Mouse (Mus musculus): ENCODE data around the gene Syngap1. TPM values are rescaled to one million over a fixed set of nuclear protein-coding genes. Genes with fewer than 3 reads are reported as not detected.
"Not testable (repeated sequence)": the region's sequence is repeated elsewhere in the genome, so short reads cannot be mapped to it uniquely, and the experiment has no call there.

Syngap1 gene
- polyA plus RNA-seq (2011; ENCODE audit: insufficient read depth, insufficient read length, low replicate concordance, missing spikeins) = 9.5 and 24.1 TPM in 2 replicates

DNA sequence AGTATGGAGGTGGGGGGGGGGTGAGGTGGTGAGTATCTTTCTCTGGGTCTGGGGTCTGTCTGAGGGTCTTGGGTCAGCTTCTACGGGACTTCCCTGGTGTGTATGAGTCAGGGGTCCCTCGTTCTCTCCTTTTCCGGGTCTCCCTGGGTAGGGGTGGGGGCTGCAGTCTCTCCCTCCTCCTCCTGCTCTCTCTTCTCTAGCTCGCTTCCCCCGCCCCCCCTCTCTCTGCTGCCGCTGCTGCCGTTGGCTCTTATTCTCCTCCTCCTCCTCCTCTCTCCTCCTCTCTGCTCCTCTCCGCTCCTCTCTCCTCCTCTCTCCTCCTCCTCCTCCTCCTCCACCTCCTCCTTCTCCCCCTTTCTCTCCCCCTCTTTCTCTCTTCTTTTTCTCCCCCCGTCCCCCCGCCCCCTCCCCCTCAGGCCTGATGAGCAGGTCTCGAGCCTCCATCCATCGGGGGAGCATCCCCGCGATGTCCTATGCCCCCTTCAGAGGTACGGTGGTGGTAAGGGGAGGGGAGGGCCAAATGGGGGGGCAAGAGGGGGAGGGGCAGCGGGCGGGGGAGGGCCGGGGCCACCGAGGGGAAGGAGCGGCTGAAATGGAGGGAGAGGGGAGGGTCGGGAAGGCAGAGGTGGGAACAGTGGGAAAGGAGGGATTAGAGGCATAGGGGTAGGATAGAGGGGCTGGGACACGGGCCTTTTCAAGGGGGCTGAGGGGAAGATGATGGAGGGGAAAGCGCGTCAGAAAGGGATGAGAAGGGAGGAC, at the start of gene Syngap1:
Gene Syngap1, plus strand, starts transcription at position 223 of the 759 bp plus-strand sequence.
- TF ChIP-seq CTCF (IDR thresholded peaks at IDR 0.05; ENCODE audit: control insufficient read depth, insufficient read depth, low read length) (no peak), POLR2A (IDR thresholded peaks at IDR 0.05; ENCODE audit: borderline replicate concordance, control insufficient read depth, low read depth, low read length) (no peak)
- 12% methylated on average over 22 of the region's 24 CpGs for WGBS
- peak within 1 kb of the TSS; percentile 81 for H3K27ac ChIP-seq (ENCODE audit: control insufficient read depth, insufficient read depth, low read depth, low read length, poor library complexity)
- H3K4me3 ChIP-seq (replicated peaks; ENCODE audit: control insufficient read depth, low read depth, low read length) = peak within 1 kb of the TSS; percentile 70
- peaks cover 1% of the 10 kb centered on the region; the same call in 1 of the 2 replicates for H3K4me1 ChIP-seq (ENCODE audit: control insufficient read depth, insufficient read depth, low read length)

DNA sequence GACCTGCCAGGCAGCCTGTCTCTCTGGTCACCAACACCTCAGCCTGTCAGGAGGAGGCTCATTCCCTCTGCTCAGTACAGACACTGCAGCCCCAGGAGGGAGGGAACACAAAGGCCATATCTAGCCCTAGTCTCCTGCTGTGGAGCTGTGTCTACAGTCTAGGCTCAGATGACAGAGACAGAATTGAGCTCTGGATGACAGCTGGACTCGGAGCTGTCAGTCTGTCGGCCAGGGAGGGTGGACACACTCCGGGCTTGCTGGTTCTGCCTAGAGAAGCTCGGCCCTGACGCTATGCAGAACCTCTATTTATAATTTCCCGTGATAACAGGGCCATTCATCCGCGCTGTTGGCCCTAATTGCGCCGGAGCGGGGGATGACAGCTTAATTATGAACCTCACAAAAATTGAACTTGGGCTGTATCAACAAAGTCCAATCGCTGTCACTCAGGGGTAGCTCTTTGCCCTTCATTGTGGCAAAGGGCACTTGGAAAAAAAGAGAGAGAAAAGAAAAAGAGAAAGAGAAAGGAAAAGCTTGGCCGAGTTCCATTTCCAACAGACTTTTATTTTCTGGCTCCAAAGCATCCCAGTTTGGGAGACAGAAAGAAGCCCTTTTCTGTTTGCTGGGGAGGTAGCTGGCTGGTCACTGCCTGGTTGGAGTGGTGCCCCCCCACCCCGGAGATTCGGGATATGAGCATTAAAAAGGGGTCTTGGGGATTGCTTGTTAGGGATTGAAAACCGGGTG, 48.2 kb upstream of the Syngap1 start:
- 77% methylated on average over 16 of the region's 16 CpGs for WGBS
- TF ChIP-seq POLR2A (IDR thresholded peaks at IDR 0.05; ENCODE audit: borderline replicate concordance, control insufficient read depth, low read depth, low read length) (no peak), CTCF (IDR thresholded peaks at IDR 0.05; ENCODE audit: control insufficient read depth, insufficient read depth, low read length) (no peak)
- Histone ChIP-seq H3K27ac (ENCODE audit: control insufficient read depth, insufficient read depth, low read depth, low read length, poor library complexity) (no peak overlapping the region), H3K4me1 (ENCODE audit: control insufficient read depth, insufficient read depth, low read length) (no peaks in the 10 kb centered on the region), H3K4me3 (replicated peaks; ENCODE audit: control insufficient read depth, low read depth, low read length) (no peak overlapping the region)

DNA sequence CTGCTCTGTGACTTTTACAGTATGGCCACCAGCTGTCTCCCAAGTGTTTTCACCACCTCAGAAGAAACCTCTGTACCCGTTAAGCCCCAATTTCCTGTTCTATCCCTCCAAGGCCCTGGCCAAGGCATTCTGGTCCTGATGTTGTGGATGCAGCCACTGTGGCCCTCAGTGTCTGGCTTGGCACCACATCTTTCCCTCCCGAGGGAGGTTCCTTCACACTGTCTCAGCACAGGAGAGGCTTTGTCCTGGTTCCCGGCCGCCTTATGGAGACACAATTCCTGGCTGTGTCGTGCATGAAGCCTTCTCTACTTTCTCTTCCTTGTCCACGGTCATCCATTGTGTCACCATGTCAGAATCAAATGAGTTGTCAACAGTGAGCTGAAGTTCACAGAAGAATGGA, 47.6 kb upstream of the Syngap1 start:
- H3K27ac ChIP-seq (ENCODE audit: control insufficient read depth, insufficient read depth, low read depth, low read length, poor library complexity) = no peak overlapping the region
- no peak for TF ChIP-seq CTCF (IDR thresholded peaks at IDR 0.05; ENCODE audit: control insufficient read depth, insufficient read depth, low read length)
- TF ChIP-seq POLR2A (IDR thresholded peaks at IDR 0.05; ENCODE audit: borderline replicate concordance, control insufficient read depth, low read depth, low read length) = no peak
- no peaks in the 10 kb centered on the region for H3K4me1 ChIP-seq (ENCODE audit: control insufficient read depth, insufficient read depth, low read length)
- 63% methylated on average over 6 of the region's 6 CpGs for WGBS
- no peak overlapping the region for H3K4me3 ChIP-seq (replicated peaks; ENCODE audit: control insufficient read depth, low read depth, low read length)

- Histone ChIP-seq H3K27ac (ENCODE audit: control insufficient read depth, insufficient read depth, low read depth, low read length, poor library complexity) (no peak overlapping the region), H3K4me3 (replicated peaks; ENCODE audit: control insufficient read depth, low read depth, low read length) (no peak overlapping the region), H3K4me1 (ENCODE audit: control insufficient read depth, insufficient read depth, low read length) (no peaks in the 10 kb centered on the region)
- WGBS = 80% methylated on average over 6 of the region's 6 CpGs
- no peak for TF ChIP-seq POLR2A (IDR thresholded peaks at IDR 0.05; ENCODE audit: borderline replicate concordance, control insufficient read depth, low read depth, low read length)
- TF ChIP-seq CTCF (IDR thresholded peaks at IDR 0.05; ENCODE audit: control insufficient read depth, insufficient read depth, low read length) = no peak
Observed at GRCm38 (mm10) chr17:26894342-26894741, 46.7 kb upstream of the Syngap1 start.

GRCm38 (mm10) chr17:26895578-26895977, 45.5 kb upstream of the Syngap1 start:
- Histone ChIP-seq H3K4me1 (ENCODE audit: control insufficient read depth, insufficient read depth, low read length) (no peaks in the 10 kb centered on the region), H3K27ac (ENCODE audit: control insufficient read depth, insufficient read depth, low read depth, low read length, poor library complexity) (no peak overlapping the region), H3K4me3 (replicated peaks; ENCODE audit: control insufficient read depth, low read depth, low read length) (no peak overlapping the region)
- TF ChIP-seq POLR2A (IDR thresholded peaks at IDR 0.05; ENCODE audit: borderline replicate concordance, control insufficient read depth, low read depth, low read length) (no peak), CTCF (IDR thresholded peaks at IDR 0.05; ENCODE audit: control insufficient read depth, insufficient read depth, low read length) (peak; percentile 86)
- 13% methylated on average over 10 of the region's 10 CpGs for WGBS

- WGBS = 78% methylated on average over 6 of the region's 6 CpGs
- no peak overlapping the region for H3K4me3 ChIP-seq (replicated peaks; ENCODE audit: control insufficient read depth, low read depth, low read length)
- TF ChIP-seq CTCF (IDR thresholded peaks at IDR 0.05; ENCODE audit: control insufficient read depth, insufficient read depth, low read length) = no peak
- TF ChIP-seq POLR2A (IDR thresholded peaks at IDR 0.05; ENCODE audit: borderline replicate concordance, control insufficient read depth, low read depth, low read length) = no peak
- no peaks in the 10 kb centered on the region for H3K4me1 ChIP-seq (ENCODE audit: control insufficient read depth, insufficient read depth, low read length)
- H3K27ac ChIP-seq (ENCODE audit: control insufficient read depth, insufficient read depth, low read depth, low read length, poor library complexity) = no peak overlapping the region
Observed at GRCm38 (mm10) chr17:26900916-26901315, 40.1 kb upstream of the Syngap1 start.

GRCm38 (mm10) chr17:26904320-26904719, 36.7 kb upstream of the Syngap1 start:
- WGBS = 53% methylated on average over 5 of the region's 5 CpGs
- TF ChIP-seq POLR2A (IDR thresholded peaks at IDR 0.05; ENCODE audit: borderline replicate concordance, control insufficient read depth, low read depth, low read length) = no peak
- TF ChIP-seq CTCF (IDR thresholded peaks at IDR 0.05; ENCODE audit: control insufficient read depth, insufficient read depth, low read length) = no peak

GRCm38 (mm10) chr17:26907506-26907905, 33.5 kb upstream of the Syngap1 start:
- H3K27ac ChIP-seq (ENCODE audit: control insufficient read depth, insufficient read depth, low read depth, low read length, poor library complexity); H3K4me3 ChIP-seq (replicated peaks; ENCODE audit: control insufficient read depth, low read depth, low read length); H3K4me1 ChIP-seq (ENCODE audit: control insufficient read depth, insufficient read depth, low read length): not testable (repeated sequence)
- WGBS = 84% methylated on average over 15 of the region's 15 CpGs

More at GRCm38 (mm10) chr17:26904320-26904719, 36.7 kb upstream of the Syngap1 start:
- H3K27ac ChIP-seq (ENCODE audit: control insufficient read depth, insufficient read depth, low read depth, low read length, poor library complexity) = no peak overlapping the region
- no peak overlapping the region for H3K4me3 ChIP-seq (replicated peaks; ENCODE audit: control insufficient read depth, low read depth, low read length)
- no peaks in the 10 kb centered on the region for H3K4me1 ChIP-seq (ENCODE audit: control insufficient read depth, insufficient read depth, low read length)
